Mouse (Mus musculus) hindbrain, postnatal 0 days (tissue): ENCODE data around the gene Palm2. TPM values are rescaled to one million over a fixed set of nuclear protein-coding genes. Genes with fewer than 3 reads are reported as not detected.
"Not testable (repeated sequence)": the region's sequence is repeated elsewhere in the genome, so short reads cannot be mapped to it uniquely, and the experiment has no call there.

ENCODE experiments used
- ATAC-seq: fragments of 200-750 bp; cut with Nextera tagmentation; 2 replicates; pipeline ENCODE4 v1.8.0; 2017; ENCODE audit warnings: mild to moderate bottlenecking, moderate TSS enrichment, moderate library complexity
- DNase-seq: peaks from one replicate; pipeline ENCODE4 v3.0.0-alpha.2; 2015; ENCODE audit warnings: low spot score
- H3K27ac ChIP-seq: fragments of 300-500 bp; sonication (generic); 2 replicates; pipeline ENCODE4 v1.5.1; 2014; ENCODE audit warnings: mild to moderate bottlenecking
- H3K27me3 ChIP-seq: fragments of 300-500 bp; sonication (generic); 2 replicates; pipeline ENCODE4 v1.6.1; 2014; ENCODE audit warnings: low read length, mixed read lengths; ENCODE audit not compliant: insufficient read depth
- H3K36me3 ChIP-seq: fragments of 300-500 bp; sonication (generic); 2 replicates; pipeline ENCODE4 v1.6.1; 2014; ENCODE audit warnings: low read length, mixed read lengths; ENCODE audit not compliant: insufficient read depth
- H3K4me1 ChIP-seq: fragments of 300-500 bp; sonication (generic); 2 replicates; pipeline ENCODE4 v1.6.1; 2014; ENCODE audit warnings: antibody characterized with exemption, low read length, mixed read lengths; ENCODE audit not compliant: insufficient read depth
- H3K4me2 ChIP-seq: fragments of 300-500 bp; sonication (generic); 2 replicates; pipeline ENCODE4 v1.6.1; 2014; ENCODE audit warnings: low read depth, mild to moderate bottlenecking, low read length, moderate library complexity, mixed read lengths
- H3K4me3 ChIP-seq: fragments of 300-500 bp; sonication (generic); 2 replicates; pipeline ENCODE4 v1.5.1; 2014; ENCODE audit warnings: low read length
- H3K9ac ChIP-seq: fragments of 300-500 bp; sonication (generic); replicated peaks from 2 replicates; pipeline ENCODE4 v1.6.1; 2014; ENCODE audit warnings: mild to moderate bottlenecking, low read length, moderate library complexity, mixed read lengths
- H3K9me3 ChIP-seq: fragments of 300-500 bp; sonication (generic); 2 replicates; pipeline ENCODE4 v1.6.1; 2016; ENCODE audit warnings: low read length, mixed read lengths
- CTCF ChIP-seq: IDR thresholded peaks from 2 replicates; pipeline ENCODE4 v1.5.1; 2016; ENCODE audit warnings: antibody characterized with exemption, control low read depth, low read depth
- WGBS: fragments of 180-500 bp; shearing (Covaris S2); extraction: QIAGEN DNeasy Blood & Tissue Kit; methylation state at CpG from one replicate; pipeline ENCODE4 v1.1.7; 2014; 5-methylcytosine and 5-hydroxymethylcytosine counted together
- polyA plus RNA-seq: library from polyadenylated mRNA; unstranded; fragments of >200 nt; fragmentation: Nextera tagmentation; extraction: Ambion mirVana; gene quantifications from 2 replicates; pipeline ENCODE4 v1.2.1, GENCODE M21; 2015
- total RNA-seq: library from RNA; depleted of rRNA; stranded (reverse); fragments of >200 nt; gene quantifications from 2 replicates; pipeline ENCODE4 v1.2.3, GENCODE M21; 2014; rRNA removed

Gene Palm2
- 15.4 and 26.8 TPM in 2 replicates for total RNA-seq
- 16.8 and 19.9 TPM in 2 replicates for polyA plus RNA-seq

GRCm38 (mm10) chr4:57433941-57434704 lies at the start of gene Palm2:
TSS of gene Palm2 (plus strand) at chr4:57434247.
- Histone ChIP-seq H3K9me3 (no peaks in the 10 kb centered on the region), H3K36me3 (no peaks in the 10 kb centered on the region), H3K27me3 (no peaks in the 10 kb centered on the region), H3K4me3 (peak within 1 kb of the TSS; percentile 69), H3K9ac (peak within 1 kb of the TSS; percentile 79), H3K4me2 (peak within 1 kb of the TSS; percentile 95), H3K4me1 (0 out of 2 replicates have a peak, but pooled peaks cover 5% of the 10 kb centered on the region), H3K27ac (peak within 1 kb of the TSS; percentile 91)
- ATAC-seq, result peak; percentile 85
- peak; percentile 87 for DNase-seq
- TF ChIP-seq CTCF, result no peak
- WGBS, result 1% methylated on average over 66 of the region's 67 CpGs

GRCm38 (mm10) chr4:57384355-57384754 lies 49.7 kb upstream of the Palm2 start:
- H3K27me3 ChIP-seq, result no peaks in the 10 kb centered on the region
- H3K27ac ChIP-seq, result no peak overlapping the region
- no peaks in the 10 kb centered on the region for H3K4me1 ChIP-seq
- TF ChIP-seq CTCF, result peak; percentile 34
- no peaks in the 10 kb centered on the region for H3K36me3 ChIP-seq
- WGBS, result 92% methylated on average over 2 of the region's 2 CpGs
- no peak overlapping the region for H3K4me3 ChIP-seq
- no peaks in the 10 kb centered on the region for H3K9me3 ChIP-seq
- no peak overlapping the region for H3K4me2 ChIP-seq
- DNase-seq, result no peak
- H3K9ac ChIP-seq, result no peak overlapping the region
- ATAC-seq, result no peak

DNA sequence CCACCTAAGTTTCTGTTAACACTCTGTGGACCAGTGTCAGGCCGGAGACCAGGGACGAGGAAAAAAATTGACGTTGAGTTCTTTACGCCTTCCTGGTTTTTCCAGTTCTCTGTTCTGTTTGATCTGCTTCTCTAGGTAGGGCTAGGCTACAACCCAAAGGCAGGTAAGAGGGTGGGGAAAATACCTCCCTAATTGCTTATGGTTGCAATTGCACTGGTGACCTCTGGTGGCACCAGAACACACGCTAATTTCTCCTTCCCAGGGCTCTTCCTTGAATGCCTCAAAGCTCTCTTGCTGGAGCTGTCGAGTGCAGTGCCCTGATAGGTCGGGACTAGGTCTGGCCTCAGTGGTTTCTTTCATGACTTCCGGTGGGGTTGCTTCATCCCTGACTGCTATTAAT lies 42.9 kb upstream of the Palm2 start:
- Histone ChIP-seq H3K27me3 (no peaks in the 10 kb centered on the region), H3K36me3 (no peaks in the 10 kb centered on the region), H3K9ac (no peak overlapping the region), H3K9me3 (no peaks in the 10 kb centered on the region), H3K27ac (no peak overlapping the region), H3K4me3 (no peak overlapping the region), H3K4me1 (no peaks in the 10 kb centered on the region), H3K4me2 (no peak overlapping the region)
- DNase-seq (peak; percentile 18), ATAC-seq (no peak)
- 62% methylated on average over 8 of the region's 8 CpGs for WGBS
- TF ChIP-seq CTCF, result peak; percentile 37; the same call in 1 of the 2 replicates

- H3K4me1 ChIP-seq, result no peaks in the 10 kb centered on the region
- TF ChIP-seq CTCF, result no peak
- H3K9ac ChIP-seq, result no peak overlapping the region
- ATAC-seq, result no peak
- no peak overlapping the region for H3K4me3 ChIP-seq
- H3K27me3 ChIP-seq, result no peaks in the 10 kb centered on the region
- no peaks in the 10 kb centered on the region for H3K36me3 ChIP-seq
- DNase-seq, result no peak
- H3K27ac ChIP-seq, result no peak overlapping the region
- WGBS, result 84% methylated on average over 9 of the region's 9 CpGs
- H3K9me3 ChIP-seq, result no peaks in the 10 kb centered on the region
- H3K4me2 ChIP-seq, result no peak overlapping the region
These were observed 37.6 kb upstream of the Palm2 start for GRCm38 (mm10) chr4:57396414-57396813.

DNA sequence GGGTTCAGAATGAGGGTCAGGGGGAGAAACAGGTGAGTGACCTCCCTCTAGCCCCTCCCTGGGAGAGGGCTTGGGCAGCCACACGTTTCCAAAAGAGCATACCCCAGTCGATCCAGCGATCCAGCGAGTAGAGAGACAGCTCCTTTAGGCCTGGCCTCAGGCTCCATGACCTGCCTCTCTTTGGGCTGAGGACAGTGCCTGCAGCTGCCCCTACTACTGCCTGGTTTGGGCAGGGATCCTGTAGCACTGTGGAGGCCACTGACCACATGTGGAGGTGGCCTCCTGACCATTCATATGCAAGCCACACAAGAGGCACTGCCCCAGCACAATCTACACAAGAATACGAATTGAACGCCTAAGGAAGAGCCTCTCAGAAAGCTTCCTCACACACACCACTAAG lies 21.7 kb upstream of the Palm2 start:
- not testable (repeated sequence) for H3K4me2 ChIP-seq, H3K36me3 ChIP-seq, H3K4me3 ChIP-seq, H3K27ac ChIP-seq, H3K4me1 ChIP-seq, H3K9me3 ChIP-seq, ATAC-seq, DNase-seq, H3K27me3 ChIP-seq, H3K9ac ChIP-seq
- 44% methylated on average over 6 of the region's 6 CpGs for WGBS

GRCm38 (mm10) chr4:57413016-57413415 lies 21.0 kb upstream of the Palm2 start:
- Histone ChIP-seq H3K4me1 (no peaks in the 10 kb centered on the region), H3K27me3 (no peaks in the 10 kb centered on the region), H3K4me3 (no peak overlapping the region), H3K9ac (no peak overlapping the region), H3K36me3 (no peaks in the 10 kb centered on the region), H3K4me2 (no peak overlapping the region), H3K9me3 (no peaks in the 10 kb centered on the region), H3K27ac (no peak overlapping the region)
- 47% methylated on average over 7 of the region's 7 CpGs for WGBS
- no peak for ATAC-seq
- no peak for TF ChIP-seq CTCF
- no peak for DNase-seq

GRCm38 (mm10) chr4:57413670-57414069 lies 20.4 kb upstream of the Palm2 start:
- not testable (repeated sequence) for H3K9ac ChIP-seq, H3K27me3 ChIP-seq, DNase-seq, H3K4me3 ChIP-seq, H3K27ac ChIP-seq, H3K9me3 ChIP-seq, H3K36me3 ChIP-seq, H3K4me1 ChIP-seq, H3K4me2 ChIP-seq, ATAC-seq
- WGBS, result 87% methylated on average over 11 of the region's 11 CpGs
